Mouse (Mus musculus) kidney, embryonic 15.5 days (tissue): ENCODE measurements around the gene Chst14. TPM values are rescaled to one million over a fixed set of nuclear protein-coding genes. Genes with fewer than 3 reads are reported as not detected.

Experiments
- ATAC-seq: fragments of 200-750 bp; cut with Nextera tagmentation; replicated peaks from 2 replicates; pipeline ENCODE4 v1.8.0; 2017; ENCODE audit warnings: moderate TSS enrichment; ENCODE audit not compliant: low FRiP score
- H3K27ac ChIP-seq: fragments of 300-500 bp; sonication (generic); 2 replicates; pipeline ENCODE4 v1.5.1; 2015; ENCODE audit warnings: mild to moderate bottlenecking, inconsistent platforms
- H3K27me3 ChIP-seq: fragments of 300-500 bp; sonication (generic); 2 replicates; pipeline ENCODE4 v1.6.1; 2015; ENCODE audit warnings: inconsistent platforms
- H3K36me3 ChIP-seq: fragments of 300-500 bp; sonication (generic); 2 replicates; pipeline ENCODE4 v1.6.1; 2015; ENCODE audit warnings: inconsistent platforms
- H3K4me1 ChIP-seq: fragments of 300-500 bp; sonication (generic); 2 replicates; pipeline ENCODE4 v1.6.1; 2015; ENCODE audit warnings: inconsistent platforms
- H3K4me2 ChIP-seq: fragments of 300-500 bp; sonication (generic); 2 replicates; pipeline ENCODE4 v1.6.1; 2015; ENCODE audit warnings: moderate library complexity, mild to moderate bottlenecking, inconsistent platforms
- H3K4me3 ChIP-seq: fragments of 300-500 bp; sonication (generic); replicated peaks from 2 replicates; pipeline ENCODE4 v1.5.1; 2015; ENCODE audit warnings: mild to moderate bottlenecking, inconsistent platforms
- H3K9ac ChIP-seq: fragments of 300-500 bp; sonication (generic); 2 replicates; pipeline ENCODE4 v1.6.1; 2015; ENCODE audit warnings: mild to moderate bottlenecking, inconsistent platforms
- H3K9me3 ChIP-seq: fragments of 300-500 bp; sonication (generic); replicated peaks from 2 replicates; pipeline ENCODE4 v1.6.1; 2016; ENCODE audit warnings: inconsistent platforms
- WGBS: fragments of 180-500 bp; shearing (Covaris S2); methylation state at CpG from one replicate; pipeline ENCODE4 v1.1.7; 2015; ENCODE audit warnings: mixed read lengths; 5-methylcytosine and 5-hydroxymethylcytosine counted together
- polyA plus RNA-seq: library from polyadenylated mRNA; unstranded; fragments of >200 nt; fragmentation: Nextera tagmentation; extraction: Ambion mirVana; gene quantifications from 2 replicates; pipeline ENCODE4 v1.2.1, GENCODE M21; 2015

Gene Chst14
- polyA plus RNA-seq, 1 experiment from 2014 or later: 28.4 TPM

DNA sequence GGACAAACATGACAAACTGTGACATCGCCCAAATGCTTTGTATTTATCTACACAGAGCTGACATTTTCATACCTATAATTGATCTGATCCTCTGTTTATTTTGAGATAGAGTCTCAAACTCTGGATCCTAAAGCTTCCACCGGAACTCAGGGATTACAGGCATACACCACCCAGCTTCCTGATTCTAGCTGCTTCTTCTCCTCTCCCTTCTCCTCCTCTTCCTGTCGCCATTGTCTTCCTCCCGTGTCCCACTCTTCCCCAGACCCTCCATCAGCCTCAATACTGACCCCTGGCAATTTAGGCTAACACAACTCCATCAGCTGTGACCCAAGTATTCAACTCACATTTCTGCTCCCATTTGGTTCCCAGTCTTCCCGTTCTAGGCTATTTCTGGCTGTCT is 50.6 kb downstream of the Chst14 start:
- H3K9ac ChIP-seq: peak overlapping the region; percentile 61; the same call in 1 of the 2 replicates
- ATAC-seq: no peak
- no peaks in the 10 kb centered on the region for H3K9me3 ChIP-seq
- H3K4me2 ChIP-seq: peak overlapping the region; percentile 98
- peak overlapping the region; percentile 64 for H3K4me3 ChIP-seq
- H3K4me1 ChIP-seq: peaks cover 21% of the 10 kb centered on the region
- no peak overlapping the region for H3K27ac ChIP-seq
- whole genome bisulfite sequencing: 12% methylated on average over 5 of the region's 5 CpGs
- H3K36me3 ChIP-seq: no peaks in the 10 kb centered on the region
- peaks cover 56% of the 10 kb centered on the region for H3K27me3 ChIP-seq

DNA sequence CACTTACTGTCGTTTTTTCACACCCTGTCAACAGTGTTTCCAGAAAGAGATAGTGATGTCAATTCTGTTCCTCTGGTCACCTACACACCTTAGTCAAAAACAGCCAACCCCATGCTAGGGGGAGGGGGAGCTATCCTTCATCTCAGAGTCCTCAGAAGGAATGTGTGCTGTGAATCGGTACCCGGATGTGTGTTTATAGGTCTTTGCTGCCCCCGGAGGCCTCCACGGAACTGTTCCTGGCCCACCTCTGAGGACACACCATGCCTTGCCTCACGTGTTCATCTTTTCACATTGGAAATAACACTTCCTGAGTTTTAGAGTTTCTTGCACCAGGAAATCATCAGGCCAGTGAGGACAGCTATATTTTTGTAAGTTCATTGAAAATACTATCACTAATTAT is 51.8 kb downstream of the Chst14 start:
- no peak for ATAC-seq
- peaks cover 18% of the 10 kb centered on the region for H3K4me1 ChIP-seq
- H3K36me3 ChIP-seq: no peaks in the 10 kb centered on the region
- H3K9me3 ChIP-seq: no peaks in the 10 kb centered on the region
- no peak overlapping the region for H3K27ac ChIP-seq
- no peak overlapping the region for H3K4me2 ChIP-seq
- no peak overlapping the region for H3K4me3 ChIP-seq
- H3K9ac ChIP-seq: no peak overlapping the region
- WGBS: 40% methylated on average over 6 of the region's 6 CpGs
- peaks cover 54% of the 10 kb centered on the region for H3K27me3 ChIP-seq

Other genes with a start within 250 kb of the Chst14 start
- gene Ankrd63, start 222.5 kb upstream of the Chst14 start, polyA plus RNA-seq: 0.28 and 0.39 TPM in 2 replicates
- 1.5 and 1.9 TPM in 2 replicates for gene Plcb2, start 198.1 kb upstream of the Chst14 start, polyA plus RNA-seq
- gene Inafm2, start 180.7 kb upstream of the Chst14 start, polyA plus RNA-seq: 14.0 and 15.6 TPM in 2 replicates
- 1.0 and 1.2 TPM in 2 replicates for gene Ccdc9b, start 163.8 kb upstream of the Chst14 start, polyA plus RNA-seq
- gene Phgr1, start 153.7 kb upstream of the Chst14 start, polyA plus RNA-seq: 1.1 TPM in 1 of 2 replicates, not detected in the other
- 0.40 and 2.1 TPM in 2 replicates for gene Disp2, start 146.8 kb upstream of the Chst14 start, polyA plus RNA-seq
- 120 and 124 TPM in 2 replicates for gene Knstrn, start 112.5 kb upstream of the Chst14 start, polyA plus RNA-seq
- 71.6 and 82.8 TPM in 2 replicates for gene Ivd, start 64.5 kb upstream of the Chst14 start, polyA plus RNA-seq
- 3.8 and 4.4 TPM in 2 replicates for gene Bahd1, start 26.1 kb upstream of the Chst14 start, polyA plus RNA-seq
- gene Ccdc32, start 102.9 kb downstream of the Chst14 start, polyA plus RNA-seq: 21.8 and 23.3 TPM in 2 replicates
- gene Rpusd2, start 108.3 kb downstream of the Chst14 start, polyA plus RNA-seq: 4.2 and 4.8 TPM in 2 replicates
- 52.4 and 53.7 TPM in 2 replicates for gene Knl1, start 120.6 kb downstream of the Chst14 start, polyA plus RNA-seq
- 48.8 and 49.7 TPM in 2 replicates for gene Rad51, start 186.3 kb downstream of the Chst14 start, polyA plus RNA-seq
- gene Rmdn3, start 230.5 kb downstream of the Chst14 start, polyA plus RNA-seq: 43.2 and 46.8 TPM in 2 replicates
- 32.0 and 36.9 TPM in 2 replicates for gene Gchfr, start 241.3 kb downstream of the Chst14 start, polyA plus RNA-seq
- gene Gm14137, start 248.0 kb downstream of the Chst14 start, polyA plus RNA-seq: 0.73 and 0.81 TPM in 2 replicates